Mouse (Mus musculus): ENCODE measurements around the gene Pctp.
A peak's percentile ranks its signal among the peaks of the same experiment; 100 is the strongest.

The Pctp gene

DNA sequence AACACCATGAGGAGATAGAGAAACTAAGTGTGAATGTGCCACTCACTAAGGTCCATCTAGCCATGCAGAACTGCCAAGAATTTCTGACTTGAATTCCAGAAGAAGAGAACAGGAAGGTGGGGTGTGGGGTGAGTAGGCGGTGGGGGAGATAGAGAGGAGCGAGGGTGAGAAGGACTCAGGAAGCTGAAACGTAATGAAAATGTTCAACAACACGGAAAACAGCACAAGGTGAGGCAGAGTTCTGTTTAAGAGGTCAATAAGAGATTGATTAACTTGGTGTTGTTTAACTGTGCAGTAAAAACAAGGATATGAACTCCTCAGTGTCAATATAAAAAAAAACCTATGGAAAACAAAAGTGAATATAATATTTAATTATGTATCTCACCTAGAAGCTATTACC is 3.4 kb upstream of the Pctp start:
- DNase-seq = no peak

DNA sequence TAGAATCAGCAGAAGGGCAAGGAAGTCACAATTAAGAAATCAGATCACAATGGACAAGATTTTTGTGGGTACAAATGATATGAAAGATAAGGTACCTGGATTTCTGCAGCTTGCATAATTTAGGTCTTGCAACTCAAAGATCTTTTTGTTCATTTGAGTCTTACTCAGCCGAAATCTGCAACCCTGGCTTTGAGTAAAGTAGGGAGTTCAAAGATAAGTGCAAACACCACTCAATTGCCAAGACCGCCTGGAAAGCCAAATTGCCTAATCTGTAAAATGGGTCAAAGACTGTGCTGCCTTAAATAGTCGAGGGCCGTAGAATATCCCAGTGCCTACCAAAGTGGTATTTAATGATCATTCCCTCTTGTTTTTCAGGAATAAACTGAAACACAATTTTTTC is 692 bp upstream of the Pctp start:
- no peak for DNase-seq

- DNase-seq = no peak
Measured at GRCm38 (mm10) chr11:90002987-90003348, 274 bp upstream of the Pctp start.

GRCm38 (mm10) chr11:90001396-90002230 is 1.1 kb downstream of the Pctp start:
- DNase-seq = no peak

DNA sequence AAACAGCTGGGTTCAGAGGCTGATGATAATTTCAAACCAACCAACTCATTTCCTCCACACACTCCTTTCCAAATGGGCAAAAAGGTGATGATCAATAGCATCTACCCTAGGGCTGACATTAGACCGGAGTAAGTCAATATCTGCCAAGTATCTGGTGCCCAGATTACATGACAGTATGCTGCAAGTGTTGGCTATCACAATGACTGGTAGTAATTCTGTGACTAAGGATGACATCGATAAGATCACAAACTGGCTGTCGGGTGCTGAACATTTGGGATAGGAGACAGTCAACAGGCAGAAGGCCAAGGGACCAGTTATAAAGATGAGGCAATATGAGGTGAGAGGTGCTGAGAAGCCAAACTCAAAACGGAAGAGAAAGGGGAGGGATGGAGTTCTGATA is 2.0 kb downstream of the Pctp start:
- no peak for DNase-seq

DNA sequence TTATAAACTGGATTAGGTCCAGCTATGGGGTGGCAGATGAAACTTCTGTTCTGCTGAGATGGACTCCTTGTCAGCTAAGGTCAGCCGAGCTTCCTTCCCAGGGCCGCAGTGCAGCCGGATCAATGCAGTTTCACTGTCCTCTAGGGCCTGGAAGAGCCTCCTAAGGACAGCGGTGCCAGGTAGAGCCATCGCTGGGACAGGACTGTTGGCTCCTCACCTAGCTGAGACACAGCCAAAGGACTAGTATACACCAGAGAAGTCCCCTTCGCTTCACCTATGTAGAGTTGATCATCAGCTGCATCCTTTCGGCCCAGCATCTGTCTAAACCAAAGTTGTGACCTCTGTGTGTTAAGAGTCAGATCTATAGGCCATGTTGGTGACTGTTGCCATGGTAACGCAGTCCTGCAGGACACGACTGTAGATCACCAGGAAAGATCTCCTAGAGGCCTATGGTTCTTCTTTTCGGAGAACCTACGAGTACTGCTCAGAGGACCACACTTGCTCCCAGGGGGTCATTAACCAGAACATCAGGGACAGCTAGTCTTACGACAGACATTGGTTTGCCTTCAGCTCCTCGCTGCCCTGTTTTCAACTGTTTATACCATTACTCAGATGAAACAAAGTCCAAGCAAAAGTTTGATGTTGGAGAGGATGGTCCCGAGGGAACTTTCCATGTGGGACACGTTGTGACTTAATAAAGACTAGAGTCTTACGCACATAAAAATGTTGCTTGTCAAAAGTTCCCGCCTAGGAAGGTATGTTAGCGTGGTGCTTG is 3.5 kb downstream of the Pctp start:
- DNase-seq = no peak

- DNase-seq = no peak
Measured at GRCm38 (mm10) chr11:89996856-89997255, 5.8 kb downstream of the Pctp start.

GRCm38 (mm10) chr11:89996406-89996805 is 6.3 kb downstream of the Pctp start:
- no peak for DNase-seq

DNA sequence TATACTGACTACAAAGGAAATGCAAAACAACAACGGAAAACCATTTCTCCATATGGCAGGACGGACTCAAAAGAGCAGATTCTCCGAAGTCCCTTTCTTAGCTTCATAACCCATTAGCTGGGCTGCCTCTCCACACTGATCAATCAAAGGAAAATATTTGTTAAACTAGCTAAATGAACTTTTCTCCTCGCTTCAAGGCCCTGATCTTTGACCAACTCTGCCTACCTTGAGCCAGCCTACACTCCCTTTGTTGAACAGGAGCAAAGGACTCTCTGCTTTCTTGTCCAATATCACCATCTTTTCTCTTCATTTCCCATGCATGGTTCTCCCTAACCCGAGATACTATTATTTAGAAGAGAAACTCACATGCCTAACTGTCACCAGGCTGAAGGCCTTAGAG is 7.1 kb downstream of the Pctp start:
- DNase-seq = no peak

GRCm38 (mm10) chr11:89994706-89995105 is 8.0 kb downstream of the Pctp start:
- DNase-seq = no peak

DNA sequence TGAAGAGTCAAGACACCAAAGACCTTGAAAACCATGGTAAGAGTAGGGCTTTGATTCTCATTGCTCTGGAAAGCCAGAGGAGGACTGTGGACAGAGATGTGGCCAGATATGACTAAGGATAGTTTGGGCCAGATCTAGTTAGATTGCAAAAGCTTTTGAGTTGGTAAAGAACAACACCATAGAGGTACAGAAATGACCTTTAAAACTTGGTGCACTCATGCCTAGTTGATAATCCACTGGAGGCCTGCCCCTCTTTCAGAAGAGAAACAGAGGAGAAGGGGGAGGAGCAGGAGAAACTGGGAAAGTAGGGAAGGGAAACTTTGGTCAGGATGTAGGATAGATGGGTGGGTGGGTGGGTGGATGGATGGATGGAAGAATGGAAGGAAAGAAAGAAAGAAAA is 11.0 kb downstream of the Pctp start:
- DNase-seq = no peak

DNA sequence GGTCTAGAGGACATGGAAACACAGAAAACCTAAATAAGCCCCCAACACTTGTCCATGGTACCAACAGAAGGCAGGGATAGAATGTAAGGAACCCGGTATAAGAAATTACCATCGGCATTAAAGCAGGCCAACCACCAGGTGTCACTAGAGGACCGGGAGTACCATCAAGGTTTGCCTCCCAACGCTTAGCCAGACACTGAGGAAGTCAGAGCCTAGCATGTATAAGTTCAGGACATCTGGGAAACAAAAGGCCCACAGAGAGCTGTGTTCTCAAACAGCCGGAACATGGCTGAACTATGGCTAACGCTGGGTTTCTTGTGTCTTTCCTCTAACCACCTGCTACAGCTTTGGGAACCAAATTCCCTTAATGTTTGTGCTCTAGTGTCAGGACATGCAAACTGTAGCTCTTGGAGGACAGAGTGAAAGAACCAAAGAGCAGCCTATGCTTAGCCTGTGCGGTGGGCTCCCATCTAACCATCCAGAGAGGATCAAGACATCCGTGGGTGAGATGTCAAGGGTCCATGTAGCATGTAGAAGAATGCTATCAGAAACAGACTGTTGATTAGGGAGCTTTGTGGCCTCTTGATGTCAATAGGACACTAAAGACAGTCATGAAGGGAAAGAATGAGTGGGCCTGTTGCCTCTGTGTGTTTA is 13.6 kb downstream of the Pctp start:
- DNase-seq = peak; percentile 45

- DNase-seq = no peak
Measured at GRCm38 (mm10) chr11:89986516-89986915, 16.2 kb downstream of the Pctp start.

DNA sequence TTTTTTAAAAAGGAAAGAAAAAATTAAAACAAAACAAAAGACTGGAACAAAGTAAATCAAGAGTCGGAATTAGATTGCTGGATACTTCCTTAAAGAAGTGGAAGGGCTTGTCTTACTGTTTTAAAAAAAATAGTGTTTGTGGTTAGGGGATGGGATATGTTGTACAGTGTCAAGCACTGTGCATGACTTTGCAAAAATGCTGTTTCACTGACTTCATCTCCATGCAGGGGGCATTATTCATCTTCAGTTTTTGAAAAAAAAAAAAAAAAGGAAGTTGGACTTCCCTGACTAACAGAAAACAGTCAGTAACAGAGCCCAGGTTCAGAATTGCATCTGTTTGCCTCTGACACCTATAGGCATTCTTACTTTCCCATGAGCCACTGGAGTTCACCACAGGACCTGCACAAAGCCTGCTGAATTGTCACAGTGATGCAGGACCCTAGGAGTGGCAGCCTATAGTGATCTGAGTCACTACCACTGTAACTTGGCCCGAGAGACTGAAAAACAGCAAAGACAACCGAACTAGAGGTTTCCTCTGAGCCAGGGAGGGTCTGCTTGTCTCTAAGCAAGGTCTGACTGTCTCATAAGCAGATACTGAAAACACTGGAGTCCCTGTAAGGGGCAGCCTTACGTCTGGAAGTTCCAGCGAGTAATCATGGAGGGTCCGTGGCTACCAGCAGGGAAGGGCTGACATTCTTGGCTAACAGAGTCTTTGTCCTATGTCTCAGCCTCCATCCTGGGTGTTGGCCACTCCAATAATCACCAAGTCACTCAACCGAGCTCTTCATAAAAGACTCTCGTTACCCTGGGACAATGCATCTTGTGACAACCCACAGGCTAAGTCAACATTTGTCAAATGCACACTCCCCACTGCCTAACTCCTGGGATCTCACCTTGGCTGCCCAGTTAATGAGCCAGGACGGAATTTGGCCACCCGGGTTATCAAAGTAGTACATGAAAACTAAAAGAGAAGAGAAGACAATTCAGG is 17.2 kb downstream of the Pctp start:
- no peak for DNase-seq

GRCm38 (mm10) chr11:89984436-89984835 is 18.3 kb downstream of the Pctp start:
- DNase-seq = no peak

DNA sequence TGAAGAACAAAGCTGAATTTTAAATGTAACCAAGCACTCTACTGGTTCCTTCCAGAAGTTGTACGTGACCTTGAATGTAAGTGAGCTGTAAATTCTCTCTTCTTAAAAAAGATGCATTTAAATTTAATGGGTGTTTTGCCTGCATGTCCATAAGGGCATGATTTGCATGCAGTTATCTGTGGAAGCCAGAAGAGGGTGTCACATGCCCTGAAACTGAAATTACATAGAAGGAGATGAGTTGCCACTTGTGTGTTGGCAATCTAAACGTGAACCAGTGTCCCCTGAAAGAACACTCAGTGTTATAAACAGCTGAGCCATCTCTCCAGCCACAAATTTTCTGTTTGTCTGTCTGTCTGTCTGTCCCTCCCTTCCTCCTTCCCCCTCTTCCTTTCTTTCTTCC is 19.8 kb downstream of the Pctp start:
- DNase-seq = no peak

GRCm38 (mm10) chr11:89980106-89980505 is 22.6 kb downstream of the Pctp start:
- DNase-seq = no peak

DNA sequence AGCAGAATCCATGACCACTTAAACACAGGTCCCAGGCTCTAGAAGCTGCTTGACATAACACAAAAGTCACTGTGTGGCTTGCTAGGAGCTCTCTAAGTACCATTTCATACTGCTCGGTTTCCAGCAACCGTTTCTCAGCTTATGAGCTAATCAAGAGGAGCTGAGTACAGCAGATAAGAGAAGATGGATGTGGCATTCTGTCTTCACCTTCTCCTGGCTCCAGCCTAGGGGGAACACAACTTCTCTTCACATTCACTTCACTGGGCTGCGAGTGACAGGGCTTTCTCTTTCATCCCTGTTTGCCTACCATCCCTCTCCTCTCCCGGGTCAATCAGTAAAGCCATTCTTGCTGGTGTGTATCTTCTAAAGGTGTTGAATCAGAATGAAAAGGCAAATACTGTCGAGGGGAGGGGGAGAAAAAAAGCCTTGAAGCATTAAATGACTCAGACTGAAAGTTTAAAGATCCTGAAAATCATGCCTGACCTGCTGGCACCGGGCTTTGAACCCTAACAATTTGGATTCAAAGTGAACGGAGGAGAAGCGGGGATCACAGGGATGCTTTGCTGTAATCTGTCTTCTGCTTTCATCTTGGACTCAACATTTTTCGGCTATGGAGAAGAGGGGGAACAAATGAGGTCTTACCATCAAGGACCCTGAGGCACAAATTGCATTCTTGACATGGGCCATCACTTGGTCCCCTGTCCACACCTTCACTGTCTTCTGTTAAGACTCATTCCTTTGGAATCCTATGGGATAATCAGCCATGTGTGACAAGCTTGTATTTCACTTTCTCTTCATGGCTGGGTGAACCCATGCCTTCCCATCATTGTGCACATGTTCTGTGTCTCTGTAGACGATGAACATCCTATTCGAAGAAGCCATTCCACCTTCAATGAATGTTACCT is 23.5 kb downstream of the Pctp start:
- no peak for DNase-seq

DNA sequence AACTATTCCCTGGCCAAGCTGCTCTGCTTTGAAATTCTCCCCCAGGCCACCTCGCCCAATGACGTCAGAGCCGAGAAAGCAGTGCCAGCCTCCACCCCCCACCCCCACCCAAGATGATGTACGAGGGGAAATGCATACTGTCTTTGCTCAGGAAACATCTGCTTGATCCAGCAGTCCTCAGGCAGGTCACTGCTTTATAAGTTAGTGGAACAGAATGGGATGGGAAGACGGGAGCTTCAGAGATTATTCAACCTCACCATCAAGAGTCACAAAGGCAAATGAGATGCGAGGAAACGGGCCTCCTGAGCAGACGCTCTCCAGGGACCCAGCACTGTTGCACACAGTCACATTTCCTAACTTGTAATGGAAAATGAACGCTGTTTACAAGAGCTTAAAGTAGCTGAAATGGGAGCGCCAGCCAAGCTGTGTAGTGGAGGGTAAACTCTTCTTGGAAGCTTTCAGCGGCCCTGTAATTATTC is 24.3 kb downstream of the Pctp start:
- DNase-seq = no peak

GRCm38 (mm10) chr11:89977746-89978352 is 24.8 kb downstream of the Pctp start:
- no peak for DNase-seq

DNA sequence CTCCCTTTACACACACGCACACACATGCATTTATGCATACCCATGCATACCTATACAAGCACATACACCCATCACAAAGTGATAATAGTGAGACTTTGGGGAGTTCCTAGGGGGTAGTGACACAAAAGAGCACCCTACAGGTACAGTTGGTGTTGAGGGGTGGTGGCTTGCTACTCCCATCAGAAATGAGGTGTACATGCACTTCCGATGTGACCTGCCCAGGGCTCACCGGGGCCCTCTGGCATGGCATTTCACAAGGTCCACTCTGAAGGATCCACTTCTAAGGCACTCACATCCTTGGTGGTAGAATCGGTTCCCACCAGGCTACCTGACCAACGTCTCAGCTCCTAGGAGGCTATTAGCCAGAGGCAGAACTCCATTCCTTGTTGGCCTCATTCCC is 26.3 kb downstream of the Pctp start:
- DNase-seq = no peak

Data from right cerebral cortex, adult 18-20 months (tissue).